Mouse (Mus musculus): ENCODE results near the gene Kif24. TPM values are rescaled to one million over a fixed set of nuclear protein-coding genes. Genes with fewer than 3 reads are reported as not detected.

The Kif24 gene
- total RNA-seq, 2 experiments from 2014 or later: 1.5 to 1.6 TPM

DNA sequence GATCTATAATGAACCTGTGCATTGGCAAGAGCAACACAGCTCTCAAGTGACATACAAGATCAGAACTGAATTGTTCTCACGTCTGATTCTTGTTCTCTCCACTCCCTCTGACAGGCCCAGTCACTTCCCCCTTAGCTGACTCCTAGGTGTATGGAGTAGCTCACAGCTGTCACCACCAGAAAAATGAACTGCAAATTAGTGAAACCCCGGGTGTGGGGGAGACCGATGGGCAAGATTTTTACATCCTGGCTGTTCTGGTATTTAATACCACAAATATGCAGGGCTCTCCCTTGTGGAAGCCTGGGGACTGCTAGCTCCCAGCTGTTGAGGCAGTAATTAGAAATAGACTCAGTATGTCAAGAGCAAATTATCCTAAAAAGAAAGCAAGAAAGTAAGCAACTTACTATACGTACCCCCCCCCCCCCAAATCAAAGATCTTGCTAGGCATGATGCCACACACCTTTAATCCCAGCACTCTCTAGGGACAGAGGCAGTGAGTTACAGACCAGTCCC is 21.8 kb downstream of the Kif24 start:
- intact Hi-C loops (cut with DNase I): no loop called here
- no peak for DNase-seq (ENCODE audit: extremely low spot score in 1 of 2, low spot score in 2 of 2)

DNA sequence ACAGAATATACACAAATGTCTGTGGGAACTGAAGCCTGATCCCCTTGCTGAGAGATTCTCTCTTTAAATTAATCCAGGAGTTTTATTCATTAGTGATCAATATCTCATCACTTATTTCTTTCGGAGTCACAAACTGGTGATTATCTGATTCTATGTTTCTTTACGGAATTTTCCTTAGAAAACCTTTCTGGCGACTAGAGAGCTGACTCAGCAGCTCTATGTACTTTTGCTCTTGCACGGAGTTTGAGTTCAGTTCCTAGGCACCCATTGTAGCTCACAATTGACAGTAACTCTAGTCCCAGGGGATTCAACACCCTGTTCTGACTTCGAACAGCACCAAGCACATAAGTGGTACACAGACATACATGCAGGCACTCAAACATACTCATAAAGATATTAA is 25.8 kb downstream of the Kif24 start:
- intact Hi-C loops (cut with DNase I): no loop called here
- no peak for DNase-seq (ENCODE audit: extremely low spot score in 1 of 2, low spot score in 2 of 2)

DNA sequence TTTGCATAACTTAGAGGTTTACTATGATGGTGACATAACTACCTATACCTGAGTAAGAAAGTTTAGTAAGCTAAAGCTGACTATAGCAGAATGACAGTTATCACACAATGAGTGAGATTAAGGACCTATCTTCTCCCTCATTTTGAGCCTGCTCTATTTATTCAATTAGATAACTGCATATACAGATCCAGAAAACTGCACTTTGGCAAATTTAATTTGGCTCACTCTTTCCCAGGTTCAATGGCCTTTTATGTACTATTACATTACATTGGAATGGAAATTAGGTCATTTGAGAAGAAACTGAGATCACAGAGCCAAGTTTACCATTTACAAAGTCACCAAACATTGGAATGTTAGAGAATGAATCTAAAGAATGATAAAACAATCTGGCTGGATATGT is 47.7 kb downstream of the Kif24 start:
- intact Hi-C loops (cut with DNase I): no loop called here

DNA sequence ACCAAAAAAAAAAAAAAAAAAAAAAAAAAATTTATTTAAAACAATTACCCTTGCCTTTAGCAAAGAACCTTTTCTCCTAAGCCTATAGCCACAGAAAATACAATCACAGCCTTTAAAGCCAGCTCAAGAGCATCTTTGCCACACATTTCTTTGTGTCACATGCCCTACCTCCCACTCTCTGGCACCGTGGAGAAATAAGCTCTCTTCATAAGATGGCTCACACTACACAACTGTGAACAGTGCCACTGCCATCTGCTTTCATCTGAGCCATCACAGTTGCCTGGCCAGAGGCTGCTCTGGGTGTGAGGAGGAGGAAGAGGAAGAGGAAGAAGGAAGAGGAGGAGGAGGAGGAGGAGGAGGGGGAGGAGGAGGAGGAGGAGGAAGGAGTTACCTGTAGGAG is 55.3 kb downstream of the Kif24 start:
- no peak for DNase-seq (ENCODE audit: extremely low spot score in 1 of 2, low spot score in 2 of 2)
- intact Hi-C loops (cut with DNase I): no loop called here

More for the DNA sequence above, 47.7 kb downstream of the Kif24 start:
- DNase-seq (ENCODE audit: extremely low spot score in 1 of 2, low spot score in 2 of 2): no peak

DNA sequence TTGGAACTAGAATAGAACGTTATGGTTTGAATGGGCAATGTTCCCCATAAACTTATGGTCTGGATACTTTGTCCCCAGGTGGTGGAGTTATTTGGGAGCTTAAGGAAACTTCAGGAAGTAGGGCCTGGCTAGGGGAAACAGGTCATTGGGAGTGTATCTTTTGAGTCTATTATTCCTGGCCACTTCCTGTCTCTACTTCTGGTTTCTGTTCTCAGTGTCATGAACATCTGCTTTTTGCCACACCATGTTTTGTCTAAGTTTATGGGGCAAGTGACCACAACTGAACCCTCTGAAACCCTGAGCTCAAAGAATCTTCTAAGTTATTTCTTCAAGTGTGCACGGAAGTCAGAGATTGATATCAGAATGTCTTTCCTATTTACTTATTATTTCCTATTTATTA is 57.3 kb downstream of the Kif24 start:
- no peak for DNase-seq (ENCODE audit: extremely low spot score in 1 of 2, low spot score in 2 of 2)
- intact Hi-C loops (cut with DNase I): no loop called here

DNA sequence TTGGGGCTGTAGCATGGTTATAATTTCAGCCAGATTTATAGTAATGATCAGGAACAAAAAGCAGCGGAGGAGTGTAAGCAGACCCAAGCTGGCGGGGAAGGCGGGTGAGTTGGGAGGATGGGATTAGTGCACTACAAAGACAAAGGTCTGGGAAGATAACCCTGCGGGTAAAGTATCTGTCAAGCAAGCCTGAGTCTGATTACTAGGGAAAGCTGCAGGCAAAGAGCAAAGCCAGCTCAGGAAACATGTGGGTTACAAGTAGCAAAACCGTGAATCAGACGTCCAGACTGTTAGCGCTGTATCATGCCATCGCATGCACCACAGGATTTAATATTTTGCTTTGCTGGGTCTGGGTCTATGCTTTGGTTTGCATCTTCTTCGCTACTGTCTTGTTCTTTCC is 58.1 kb downstream of the Kif24 start:
- DNase-seq (ENCODE audit: extremely low spot score in 1 of 2, low spot score in 2 of 2): no peak
- intact Hi-C loops (cut with DNase I): no loop called here

DNA sequence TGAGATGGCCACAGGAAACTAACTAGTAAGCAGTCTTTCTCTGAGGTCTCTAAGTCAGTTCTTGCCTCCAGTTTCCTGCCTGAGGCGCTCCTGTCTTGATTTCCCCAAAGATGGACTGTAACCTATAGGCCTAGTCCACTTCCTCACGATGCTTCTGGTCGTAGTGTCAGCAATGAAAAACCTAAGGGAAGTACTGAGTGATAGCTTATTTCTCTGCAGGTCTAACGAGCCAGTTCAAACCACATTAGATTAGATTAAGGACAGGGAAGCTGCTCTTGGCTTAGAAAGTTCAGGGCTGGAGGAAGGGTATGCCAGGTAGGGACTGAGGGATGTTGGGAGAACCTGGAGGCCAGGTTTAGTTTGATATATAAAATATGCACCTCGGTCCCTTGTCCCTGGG is 63.1 kb downstream of the Kif24 start:
- no peak for DNase-seq (ENCODE audit: extremely low spot score in 1 of 2, low spot score in 2 of 2)
- intact Hi-C loops (cut with DNase I): no loop called here

DNA sequence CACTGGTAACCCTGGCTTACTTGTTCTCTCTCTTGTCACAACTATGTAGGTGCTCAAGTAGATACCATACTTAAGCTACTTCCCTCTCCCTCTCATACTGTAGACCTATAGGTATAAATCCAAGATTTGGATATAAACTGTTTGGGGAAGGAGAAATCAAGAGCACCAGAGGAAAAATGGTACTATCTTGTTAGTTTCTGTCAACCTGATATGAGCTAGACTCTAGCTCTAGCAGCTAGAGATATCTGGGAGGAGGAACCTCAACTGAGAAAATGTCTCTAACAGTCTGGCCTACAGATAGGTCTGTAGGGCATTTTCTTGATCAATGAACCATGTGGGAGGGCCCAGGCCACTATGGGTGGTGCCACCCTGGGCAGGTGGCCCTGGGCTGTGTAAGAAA is 63.5 kb downstream of the Kif24 start:
- no peak for DNase-seq (ENCODE audit: extremely low spot score in 1 of 2, low spot score in 2 of 2)
- intact Hi-C loops (cut with DNase I): no loop called here

DNA sequence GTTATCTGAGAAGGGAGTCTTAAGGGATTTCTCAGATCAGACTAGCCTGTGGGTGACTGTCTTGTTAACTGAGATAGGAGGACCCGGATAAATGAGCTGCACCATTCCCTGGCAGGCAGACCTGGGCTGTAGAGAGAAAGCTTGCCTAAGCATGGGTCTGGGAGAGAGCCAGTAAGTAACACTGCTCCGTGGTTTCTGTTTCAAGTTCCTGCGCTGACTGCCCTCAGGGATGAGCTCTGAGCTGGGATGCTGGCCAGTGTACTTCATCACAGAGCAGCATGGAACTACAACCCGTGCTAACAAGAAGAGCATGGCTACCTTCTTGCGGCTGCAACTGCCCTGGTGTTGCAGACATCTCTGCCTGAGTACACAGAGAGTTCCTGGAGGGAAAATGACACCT is 64.8 kb downstream of the Kif24 start:
- intact Hi-C loops (cut with DNase I): no loop called here
- DNase-seq (ENCODE audit: extremely low spot score in 1 of 2, low spot score in 2 of 2): no peak

DNA sequence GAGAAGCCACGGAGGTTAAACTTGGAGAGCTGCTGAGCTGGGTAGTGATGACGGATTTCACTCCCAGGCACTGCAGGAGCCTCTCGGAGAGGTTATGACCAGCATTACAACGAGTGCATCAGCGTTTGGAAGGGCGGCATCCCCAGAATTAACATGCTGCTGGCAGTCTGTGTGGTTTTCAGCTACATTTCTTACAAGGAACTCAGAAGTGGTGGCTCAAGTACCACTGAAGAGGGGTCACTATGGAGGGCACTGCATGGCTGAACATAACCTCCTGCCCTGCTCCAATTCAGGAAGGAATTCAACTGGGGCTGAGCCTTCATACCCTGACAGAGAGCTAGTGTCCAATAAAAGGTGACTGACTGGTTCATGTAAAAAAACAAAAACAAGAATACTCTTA is 66.3 kb downstream of the Kif24 start:
- DNase-seq (ENCODE audit: extremely low spot score in 1 of 2, low spot score in 2 of 2): no peak
- intact Hi-C loops (cut with DNase I): no loop called here

DNA sequence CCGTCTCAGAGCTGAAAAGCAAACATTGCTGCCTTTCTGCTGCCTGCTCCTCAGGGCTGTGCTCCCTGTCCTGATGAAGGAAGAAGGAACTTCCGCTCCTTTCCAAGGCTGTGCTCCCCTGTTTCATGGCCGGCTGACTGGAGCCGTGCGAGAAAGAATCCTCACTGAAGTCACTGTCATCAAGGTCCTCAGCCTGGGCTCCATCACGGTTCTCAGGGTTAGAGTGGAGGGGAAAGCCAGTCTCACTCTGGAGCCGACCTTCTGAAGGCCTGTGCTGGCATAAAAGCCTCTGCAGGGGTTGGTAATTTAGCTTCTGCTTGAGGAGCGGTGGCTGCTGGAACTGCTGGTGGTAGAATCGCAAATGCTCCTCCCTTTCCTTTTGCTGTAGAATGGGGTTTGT is 70.0 kb downstream of the Kif24 start:
- no peak for DNase-seq (ENCODE audit: extremely low spot score in 1 of 2, low spot score in 2 of 2)
- intact Hi-C loops (cut with DNase I): loop anchor here (5.0 kb wide), 1 partner anchor 102 kb away; no protein-coding TSS in a partner anchor

DNA sequence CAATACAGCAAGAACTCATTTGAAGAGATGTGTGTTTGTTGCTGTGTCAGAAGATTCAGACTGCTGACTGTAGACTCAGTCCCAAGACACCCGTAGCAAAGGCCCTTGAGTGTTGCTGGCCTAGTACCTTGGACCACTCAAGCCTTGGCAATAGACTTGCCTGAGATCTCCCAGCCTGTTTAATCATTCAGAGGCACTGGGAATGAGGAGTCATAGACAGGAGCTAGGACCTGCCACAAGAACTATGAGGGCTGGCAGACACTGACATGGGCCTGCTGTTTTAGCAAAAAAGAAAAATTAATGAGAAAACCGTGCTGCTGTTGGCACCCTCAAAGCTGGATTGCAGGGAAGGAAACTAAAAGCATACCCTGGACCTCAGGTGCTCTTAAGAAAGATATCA is 73.7 kb downstream of the Kif24 start:
- no peak for DNase-seq (ENCODE audit: extremely low spot score in 1 of 2, low spot score in 2 of 2)
- intact Hi-C loops (cut with DNase I): loop anchor here (5.0 kb wide), 1 partner anchor 99 kb away; no protein-coding TSS in a partner anchor

DNA sequence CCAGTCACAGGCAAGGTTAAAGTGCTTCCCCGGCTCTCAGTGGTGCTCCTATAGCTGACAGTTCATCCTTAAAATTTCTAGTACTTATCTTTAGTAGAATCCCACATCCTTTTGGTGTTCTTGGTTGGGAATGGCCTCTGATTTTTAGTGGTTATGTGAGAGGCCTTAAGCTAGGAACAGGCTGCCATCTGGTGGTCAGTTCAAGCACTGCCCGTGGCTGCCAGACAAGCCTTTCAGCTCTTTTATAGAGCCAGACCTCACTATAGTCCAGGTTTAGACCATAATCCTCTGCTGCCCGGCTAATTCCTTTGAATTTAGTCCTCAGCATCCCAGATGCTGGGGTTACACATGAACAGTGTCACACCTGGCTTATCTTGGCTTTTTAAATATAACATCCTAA is 74.6 kb downstream of the Kif24 start:
- intact Hi-C loops (cut with DNase I): loop anchor here (5.0 kb wide), 1 partner anchor 98 kb away; no protein-coding TSS in a partner anchor

DNA sequence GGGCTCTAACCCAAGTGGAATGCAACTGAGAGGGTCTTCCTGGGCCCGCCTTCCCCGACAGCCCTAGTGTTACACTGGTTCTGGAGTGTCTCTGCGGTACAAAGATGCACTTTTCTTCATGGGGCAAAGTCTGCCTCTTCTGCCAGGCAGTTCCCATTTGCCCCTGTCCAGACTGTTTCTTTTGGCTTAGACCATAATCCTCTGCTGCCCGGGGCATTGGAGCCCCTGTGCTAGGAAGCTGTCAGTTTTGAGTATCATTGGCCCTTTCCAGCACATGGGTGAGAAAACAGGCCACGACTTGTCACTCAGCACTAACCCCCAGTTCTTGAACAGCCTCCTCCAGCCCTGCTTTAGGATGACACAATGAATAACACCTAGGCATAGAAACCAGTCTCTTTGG is 75.4 kb downstream of the Kif24 start:
- DNase-seq (ENCODE audit: extremely low spot score in 1 of 2, low spot score in 2 of 2): no peak
- intact Hi-C loops (cut with DNase I): loop anchor here (5.0 kb wide), 1 partner anchor 77 kb away; the partner anchor contains the start of gene Dcaf12

More for the DNA sequence above, 74.6 kb downstream of the Kif24 start:
- DNase-seq (ENCODE audit: extremely low spot score in 1 of 2, low spot score in 2 of 2): peak; percentile 78 to 84

DNA sequence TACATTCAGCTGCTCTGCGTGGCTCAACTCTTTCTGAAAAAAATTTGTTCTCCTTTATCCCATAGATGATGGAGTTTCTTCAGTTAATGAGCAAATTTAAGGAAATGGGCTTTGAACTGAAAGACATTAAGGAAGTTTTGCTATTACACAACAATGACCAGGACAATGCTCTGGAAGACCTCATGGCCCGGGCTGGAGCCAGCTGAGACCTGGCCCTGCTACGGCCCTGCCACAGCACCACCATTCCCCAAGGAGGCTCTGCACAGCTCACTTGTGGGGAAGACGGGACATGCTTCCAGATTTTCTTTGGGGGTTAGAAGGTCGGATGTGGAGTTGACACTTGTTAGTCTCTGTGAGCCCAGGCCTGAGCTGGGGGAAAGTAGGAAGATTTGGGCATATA is 76.1 kb downstream of the Kif24 start:
- DNase-seq (ENCODE audit: extremely low spot score in 1 of 2, low spot score in 2 of 2): no peak
- intact Hi-C loops (cut with DNase I): loop anchor here (5.0 kb wide), 1 partner anchor 76 kb away; the partner anchor contains the start of gene Dcaf12

DNA sequence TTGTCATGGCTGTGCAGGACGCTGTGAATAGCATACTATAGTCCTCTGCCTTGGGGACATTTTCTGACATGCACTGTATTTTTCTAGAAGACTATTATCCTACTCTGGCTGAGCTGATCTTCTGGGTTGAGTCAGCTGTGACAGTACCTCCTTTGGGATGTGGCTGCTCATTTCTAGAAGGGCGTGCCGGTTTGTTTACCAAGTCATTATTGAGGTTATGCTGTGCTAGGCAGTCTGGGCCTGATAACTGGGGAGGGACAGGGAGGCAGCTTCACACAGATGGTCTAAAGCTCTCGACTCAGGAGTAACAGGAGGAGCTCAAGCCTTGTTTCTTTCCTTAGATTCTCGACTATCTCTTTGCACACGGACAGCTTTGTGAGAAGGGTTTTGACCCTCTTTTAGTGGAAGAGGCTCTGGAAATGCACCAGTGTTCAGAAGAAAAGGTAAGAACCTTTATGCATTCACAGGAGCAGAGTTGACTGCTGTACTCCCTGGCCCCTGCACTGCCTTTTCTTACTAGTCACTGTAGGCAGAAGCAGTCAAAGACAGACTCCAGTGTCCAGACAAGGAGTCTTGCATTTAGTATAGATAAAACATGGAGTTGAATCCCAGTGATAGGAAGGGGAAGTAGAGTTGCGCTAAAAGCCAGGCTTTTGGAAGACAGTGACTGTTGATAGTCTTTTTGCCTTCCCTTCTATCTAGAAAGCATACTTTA is 76.8 kb downstream of the Kif24 start:
- no peak for DNase-seq (ENCODE audit: extremely low spot score in 1 of 2, low spot score in 2 of 2)
- intact Hi-C loops (cut with DNase I): loop anchor here (5.0 kb wide), 1 partner anchor 76 kb away; the partner anchor contains the start of gene Dcaf12

DNA sequence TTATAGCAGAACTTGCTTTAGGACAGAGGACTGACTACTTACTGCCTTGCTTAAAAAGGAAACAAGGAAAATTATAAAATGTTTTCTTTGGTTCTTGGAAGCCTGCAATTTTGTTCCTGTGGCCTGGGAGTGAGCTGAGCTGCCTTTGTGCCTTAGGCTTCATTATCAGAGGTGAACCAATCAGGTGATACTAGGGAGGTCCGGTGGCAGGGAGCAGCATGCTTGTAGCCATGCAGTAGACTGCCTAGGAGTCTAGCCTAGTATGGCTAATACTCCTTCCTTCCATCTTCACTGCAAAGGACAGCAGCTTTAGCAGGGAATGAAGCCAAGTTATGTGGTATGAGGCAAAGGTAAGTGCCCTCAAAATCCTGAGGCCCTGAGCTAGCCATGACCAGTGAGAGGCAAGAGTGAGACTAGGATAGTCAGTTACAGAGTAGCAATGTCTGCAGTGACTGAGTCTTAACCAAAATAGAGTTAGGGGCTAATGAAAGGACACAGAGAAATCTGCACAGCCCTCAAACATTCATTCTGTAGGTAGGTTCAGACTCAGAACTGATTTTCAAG is 78.2 kb downstream of the Kif24 start:
- no peak for DNase-seq (ENCODE audit: extremely low spot score in 1 of 2, low spot score in 2 of 2)
- intact Hi-C loops (cut with DNase I): loop anchor here (5.0 kb wide), 1 partner anchor 74 kb away; the partner anchor contains the start of gene Dcaf12

DNA sequence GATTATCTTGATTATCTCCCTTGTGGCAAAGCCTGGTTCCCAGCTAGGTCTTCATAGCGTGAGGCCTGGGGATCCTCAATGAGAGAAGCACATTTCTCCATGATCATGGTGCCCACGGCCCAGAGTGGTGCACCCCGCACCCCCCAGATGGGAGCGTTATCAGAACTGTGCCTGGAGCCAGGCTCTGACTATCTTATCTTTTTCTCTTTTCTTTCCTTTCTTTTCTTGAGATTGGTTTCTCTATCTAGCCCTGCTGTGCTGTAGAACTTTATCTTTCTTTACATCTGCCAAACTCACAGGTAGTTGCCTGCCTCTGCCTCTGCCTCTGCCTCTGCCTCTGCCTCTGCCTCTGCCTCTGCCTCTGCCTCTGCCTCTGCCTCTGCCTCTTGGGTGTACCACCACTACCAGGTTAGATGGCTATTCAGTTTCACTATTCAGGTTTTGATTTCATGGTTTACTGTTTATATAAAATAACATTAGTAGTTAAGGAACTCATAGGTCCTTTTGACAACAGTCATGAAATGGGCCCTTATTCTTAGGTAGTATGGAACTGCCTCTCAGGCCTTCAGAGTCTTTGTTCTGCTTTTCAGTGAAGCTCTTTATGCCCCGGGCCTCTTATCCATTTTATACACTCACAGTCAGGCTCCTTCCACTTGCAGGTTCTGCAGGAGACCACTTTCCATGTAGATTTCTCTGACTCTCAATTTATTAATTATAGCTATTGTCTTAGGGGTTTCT is 83.3 kb downstream of the Kif24 start:
- intact Hi-C loops (cut with DNase I): no loop called here
- no peak for DNase-seq (ENCODE audit: extremely low spot score in 1 of 2, low spot score in 2 of 2)

DNA sequence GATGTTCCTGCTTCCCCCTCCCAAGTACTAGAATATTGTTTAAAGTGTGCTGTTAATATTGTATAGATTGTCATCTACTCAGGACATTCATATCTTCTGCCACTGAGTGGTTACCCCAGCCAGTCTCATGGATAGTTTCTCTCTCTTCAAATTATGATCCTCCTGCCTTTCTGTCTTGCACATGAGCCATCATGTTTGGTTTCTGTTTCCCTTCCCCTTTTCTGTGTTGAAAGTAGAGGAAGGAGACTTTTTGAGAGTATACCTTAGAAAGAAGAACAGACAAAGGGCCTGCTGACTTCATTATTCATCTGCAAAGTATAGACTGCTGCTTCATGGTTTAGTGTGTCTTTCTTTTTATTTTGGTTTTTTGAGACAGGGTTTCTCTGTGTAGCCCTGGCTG is 87.1 kb downstream of the Kif24 start:
- intact Hi-C loops (cut with DNase I): no loop called here
- DNase-seq (ENCODE audit: extremely low spot score in 1 of 2, low spot score in 2 of 2): no peak

Data from left cerebral cortex, postnatal 10 days (tissue).